Mouse (Mus musculus): ENCODE results near the gene Gm44596. TPM values are rescaled to one million over a fixed set of nuclear protein-coding genes. Genes with fewer than 3 reads are reported as not detected.

Gm44596 gene
- total RNA-seq (2021) = not detected
- long read RNA-seq, experiment 1 = 0 reads
- long read RNA-seq, experiment 2, partial matches to known transcripts = 0 of 2 reads
- long read RNA-seq, experiment 2, other reads (novel, unspliced or antisense) = 2 of 2 reads

- intact Hi-C loops (cut with DNase I; ENCODE audit: low total_unique reads) = no loop called here
Measured at GRCm38 (mm10) chr6:128375192-128375591, at the start of gene Gm44596, which contains the start of gene Tex52. TSS of gene Gm44596 (plus strand) at chr6:128375503. TSS of gene Tex52 (plus strand) at chr6:128375456.

GRCm38 (mm10) chr6:128334397-128335124 is 40.7 kb upstream of the Gm44596 start:
- intact Hi-C loops (cut with DNase I; ENCODE audit: low total_unique reads) = no loop called here
- peak; percentile 55 for DNase-seq

More at GRCm38 (mm10) chr6:128375192-128375591, at the start of gene Gm44596, which contains the start of gene Tex52:
- peak; percentile 53 for DNase-seq

- intact Hi-C loops (cut with DNase I; ENCODE audit: low total_unique reads) = no loop called here
Measured at GRCm38 (mm10) chr6:128337467-128337866, 37.8 kb upstream of the Gm44596 start.

GRCm38 (mm10) chr6:128338876-128339275 is 36.4 kb upstream of the Gm44596 start:
- DNase-seq = no peak
- intact Hi-C loops (cut with DNase I; ENCODE audit: low total_unique reads) = no loop called here

More at GRCm38 (mm10) chr6:128337467-128337866, 37.8 kb upstream of the Gm44596 start:
- no peak for DNase-seq

- no peak for DNase-seq
- intact Hi-C loops (cut with DNase I; ENCODE audit: low total_unique reads) = no loop called here
Measured at GRCm38 (mm10) chr6:128341956-128342723, 33.2 kb upstream of the Gm44596 start.

GRCm38 (mm10) chr6:128345623-128346022 is 29.7 kb upstream of the Gm44596 start:
- DNase-seq = no peak
- intact Hi-C loops (cut with DNase I; ENCODE audit: low total_unique reads) = no loop called here

GRCm38 (mm10) chr6:128346782-128347181 is 28.5 kb upstream of the Gm44596 start:
- no peak for DNase-seq
- intact Hi-C loops (cut with DNase I; ENCODE audit: low total_unique reads) = no loop called here

GRCm38 (mm10) chr6:128349711-128350110 is 25.6 kb upstream of the Gm44596 start:
- no peak for DNase-seq
- intact Hi-C loops (cut with DNase I; ENCODE audit: low total_unique reads) = loop anchor here (5.0 kb wide), 1 partner anchor 32 kb away; no protein-coding TSS in a partner anchor

GRCm38 (mm10) chr6:128354140-128354539 is 21.2 kb upstream of the Gm44596 start:
- intact Hi-C loops (cut with DNase I; ENCODE audit: low total_unique reads) = loop anchor here (5.0 kb wide), 1 partner anchor 37 kb away; no protein-coding TSS in a partner anchor
- no peak for DNase-seq

GRCm38 (mm10) chr6:128355201-128355681 is 20.1 kb upstream of the Gm44596 start:
- intact Hi-C loops (cut with DNase I; ENCODE audit: low total_unique reads) = no loop called here
- peak; percentile 31 for DNase-seq

GRCm38 (mm10) chr6:128355726-128356416 is 19.4 kb upstream of the Gm44596 start, which contains the start of gene Tulp3:
TSS of gene Tulp3 (minus strand) at chr6:128355851.
- peak; percentile 99 for DNase-seq
- intact Hi-C loops (cut with DNase I; ENCODE audit: low total_unique reads) = no loop called here

GRCm38 (mm10) chr6:128358999-128359398 is 16.3 kb upstream of the Gm44596 start:
- intact Hi-C loops (cut with DNase I; ENCODE audit: low total_unique reads) = no loop called here
- peak; percentile 43 for DNase-seq

- intact Hi-C loops (cut with DNase I; ENCODE audit: low total_unique reads) = no loop called here
Measured at GRCm38 (mm10) chr6:128361901-128362300, 13.4 kb upstream of the Gm44596 start.

GRCm38 (mm10) chr6:128362381-128363006 is 12.8 kb upstream of the Gm44596 start, which contains the start of the genes Rhno1 and Foxm1:
TSS of gene Rhno1 (minus strand) at chr6:128362911.
TSS of gene Foxm1 (plus strand) at chr6:128362967.
- intact Hi-C loops (cut with DNase I; ENCODE audit: low total_unique reads) = no loop called here

More at GRCm38 (mm10) chr6:128361901-128362300, 13.4 kb upstream of the Gm44596 start:
- DNase-seq = no peak

GRCm38 (mm10) chr6:128363007-128363825 is 12.1 kb upstream of the Gm44596 start:
- intact Hi-C loops (cut with DNase I; ENCODE audit: low total_unique reads) = no loop called here
- DNase-seq = peak; percentile 32

More at GRCm38 (mm10) chr6:128362381-128363006, 12.8 kb upstream of the Gm44596 start, which contains the start of the genes Rhno1 and Foxm1:
- DNase-seq = peak; percentile 86

- intact Hi-C loops (cut with DNase I; ENCODE audit: low total_unique reads) = no loop called here
- DNase-seq = no peak
Measured at GRCm38 (mm10) chr6:128364721-128365120, 10.6 kb upstream of the Gm44596 start.

- no peak for DNase-seq
- intact Hi-C loops (cut with DNase I; ENCODE audit: low total_unique reads) = no loop called here
Measured at GRCm38 (mm10) chr6:128366466-128366865, 8.8 kb upstream of the Gm44596 start.

- intact Hi-C loops (cut with DNase I; ENCODE audit: low total_unique reads) = loop anchor here (5.0 kb wide), 1 partner anchor 42 kb away; no protein-coding TSS in a partner anchor
- DNase-seq = no peak
Measured at GRCm38 (mm10) chr6:128370040-128370439, 5.3 kb upstream of the Gm44596 start.

Measured in gastrocnemius, postnatal 14 days (tissue).